Mouse (Mus musculus) heart, postnatal 36 days (tissue): ENCODE measurements around the gene Hip1r. TPM values are rescaled to one million over a fixed set of nuclear protein-coding genes. Genes with fewer than 3 reads are reported as not detected.

Source experiments
- DNase-seq, 2 experiments: peaks; one replicate each; pipeline ENCODE4 v3.0.0; 2021 to 2022
- intact Hi-C: fragments of 180-260 bp; cut with DNase I; formaldehyde crosslinking; loops from one replicate; pipeline ENCODE4 v1.15.1; 2025
- total RNA-seq, 2 experiments: library from RNA; stranded (reverse); gene quantifications; 2 replicates each; pipeline ENCODE4 v1.2.3; 2021

Gene Hip1r
- total RNA-seq, 2 experiments from 2014 or later, result 8.6 to 17.0 TPM

DNA sequence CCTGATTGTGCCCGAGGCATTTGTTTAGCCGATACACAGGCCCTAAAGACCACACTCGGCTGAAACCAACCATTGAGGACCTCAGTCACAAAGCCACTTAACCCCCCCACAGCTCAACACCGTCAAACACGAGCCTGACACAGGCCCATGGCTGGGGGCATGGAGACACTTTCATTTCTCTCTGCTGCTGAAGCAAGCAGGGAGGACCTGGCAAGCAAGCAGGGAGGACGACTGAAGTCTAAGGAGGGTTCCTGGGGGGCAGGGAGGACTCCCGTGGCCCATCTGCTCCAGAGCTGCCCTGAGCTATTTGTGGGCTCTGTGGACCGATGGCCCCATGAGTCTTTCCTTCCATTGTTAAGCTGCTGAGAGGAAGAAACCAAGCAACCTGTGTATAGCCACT is 38.5 kb downstream of the Hip1r start:
- intact Hi-C loops, result no loop called here
- no peak for DNase-seq

DNA sequence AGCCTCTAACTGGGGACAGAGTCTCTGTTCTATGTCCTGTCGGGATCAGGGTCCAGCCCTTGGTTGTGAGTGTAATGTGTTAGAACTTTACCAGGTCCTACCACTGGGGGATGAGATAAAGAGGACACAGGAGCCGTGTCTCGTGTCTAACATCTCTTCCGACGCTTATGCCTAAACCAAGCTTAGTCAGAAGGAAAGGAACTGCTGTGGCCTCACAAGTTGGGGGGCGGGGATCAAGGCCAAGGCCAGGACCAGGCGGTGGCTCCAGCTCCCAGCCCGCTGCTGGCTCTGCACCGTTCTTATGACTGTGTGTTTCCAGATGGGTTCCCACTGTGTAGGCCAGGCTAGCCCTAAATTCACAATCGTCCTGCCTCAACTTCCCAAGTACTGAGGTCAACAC is 39.5 kb downstream of the Hip1r start:
- DNase-seq, result no peak
- intact Hi-C loops, result no loop called here

GRCm38 (mm10) chr5:124013747-124014146 is 40.3 kb downstream of the Hip1r start:
- intact Hi-C loops, result no loop called here

GRCm38 (mm10) chr5:124014180-124014579 is 40.8 kb downstream of the Hip1r start:
- DNase-seq, result no peak
- intact Hi-C loops, result no loop called here

More at GRCm38 (mm10) chr5:124013747-124014146, 40.3 kb downstream of the Hip1r start:
- DNase-seq, result no peak

GRCm38 (mm10) chr5:124014791-124015251 is 41.4 kb downstream of the Hip1r start:
- intact Hi-C loops, result no loop called here
- no peak for DNase-seq

GRCm38 (mm10) chr5:124015727-124016126 is 42.3 kb downstream of the Hip1r start:
- DNase-seq, result no peak
- intact Hi-C loops, result loop anchor here (2.0 kb wide), 1 partner anchor 15 kb away; no protein-coding TSS in a partner anchor

- no peak for DNase-seq
- intact Hi-C loops, result loop anchor here (2.0 kb wide), 1 partner anchor 14 kb away; no protein-coding TSS in a partner anchor
Measured at GRCm38 (mm10) chr5:124016291-124016821, 42.9 kb downstream of the Hip1r start.

GRCm38 (mm10) chr5:124017941-124018340 is 44.5 kb downstream of the Hip1r start:
- intact Hi-C loops, result loop anchor here (2.0 kb wide), 1 partner anchor 13 kb away; no protein-coding TSS in a partner anchor
- DNase-seq, result no peak

DNA sequence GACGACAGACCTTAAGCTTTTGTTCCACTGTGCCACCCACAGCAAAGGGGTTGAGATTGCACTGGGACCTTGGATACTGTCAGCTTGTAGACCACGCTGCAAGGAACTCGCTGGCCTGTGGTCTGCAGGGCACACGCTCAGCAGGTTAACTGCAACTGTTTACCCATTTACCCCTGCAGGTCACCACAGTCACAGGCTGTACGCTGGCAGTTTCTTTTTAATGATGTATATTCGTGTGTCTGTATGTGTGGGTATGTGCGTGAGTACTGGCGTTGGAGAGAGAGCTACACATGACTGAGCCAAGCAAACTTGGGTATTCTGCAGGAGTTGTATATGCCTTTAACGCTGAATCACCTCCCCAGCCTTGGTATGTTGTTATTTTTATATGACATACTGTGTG is 45.2 kb downstream of the Hip1r start:
- intact Hi-C loops, result no loop called here
- no peak for DNase-seq

DNA sequence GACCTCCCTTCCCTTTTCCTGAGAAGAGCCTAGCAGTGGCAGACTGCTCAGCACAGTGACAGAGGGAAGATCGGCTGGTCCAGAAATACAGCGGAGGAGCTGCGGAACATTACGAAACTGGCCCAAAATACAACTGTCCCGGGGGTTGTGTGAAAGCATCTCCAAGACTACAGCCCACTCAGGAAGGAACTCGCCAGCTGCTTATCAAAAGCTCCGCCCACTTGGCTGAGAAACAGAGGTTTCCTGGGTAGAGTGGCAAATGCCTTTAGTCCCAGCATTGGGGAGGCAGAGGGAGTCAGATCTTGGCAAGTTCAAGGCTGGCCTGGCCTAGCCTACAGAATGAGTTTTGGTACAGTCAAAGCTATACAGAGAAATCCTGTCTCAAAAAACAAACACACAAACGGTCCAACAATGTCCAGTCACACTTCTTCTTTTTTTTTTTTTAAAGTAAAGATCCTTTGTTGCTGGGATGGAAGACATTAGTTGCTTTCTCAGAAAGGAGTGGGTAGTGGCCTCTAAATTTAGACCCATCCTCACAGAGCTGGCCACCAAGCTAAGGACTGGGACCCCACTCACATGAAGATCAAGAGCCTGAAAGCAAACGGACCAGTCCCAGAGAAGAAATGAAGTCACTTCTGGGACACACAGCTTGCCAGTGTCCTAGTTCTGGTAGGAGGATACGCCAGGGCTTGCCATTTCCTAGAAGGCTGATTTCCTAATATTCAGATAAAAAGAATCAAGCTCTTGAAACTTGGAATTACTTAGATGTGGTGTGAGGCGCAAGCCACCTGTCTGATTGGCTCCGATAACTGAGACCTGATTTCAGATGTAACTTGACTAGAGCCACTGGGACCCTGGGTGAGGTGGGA is 46.2 kb downstream of the Hip1r start:
- DNase-seq, result peak; percentile 73 to 76
- intact Hi-C loops, result no loop called here

DNA sequence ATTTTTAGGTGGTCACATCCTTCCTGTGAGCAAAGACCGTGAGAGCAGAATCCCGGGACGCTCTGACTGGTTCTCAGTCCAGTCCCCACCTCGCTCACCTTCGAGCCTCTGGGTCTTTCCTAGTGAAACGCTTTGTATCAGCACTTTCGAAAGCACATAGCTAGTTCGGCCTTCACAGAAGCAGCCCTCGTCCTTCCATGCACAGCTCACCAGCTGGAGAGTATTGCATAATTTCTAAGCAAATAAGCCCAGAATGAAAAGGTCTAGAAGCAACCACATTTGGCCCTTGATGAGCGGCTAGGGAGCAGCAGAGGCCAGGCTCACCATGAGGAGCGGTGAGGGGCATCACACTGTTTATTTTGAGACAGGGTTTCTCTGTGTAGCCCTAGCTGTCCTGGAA is 47.7 kb downstream of the Hip1r start:
- intact Hi-C loops, result no loop called here
- no peak for DNase-seq

DNA sequence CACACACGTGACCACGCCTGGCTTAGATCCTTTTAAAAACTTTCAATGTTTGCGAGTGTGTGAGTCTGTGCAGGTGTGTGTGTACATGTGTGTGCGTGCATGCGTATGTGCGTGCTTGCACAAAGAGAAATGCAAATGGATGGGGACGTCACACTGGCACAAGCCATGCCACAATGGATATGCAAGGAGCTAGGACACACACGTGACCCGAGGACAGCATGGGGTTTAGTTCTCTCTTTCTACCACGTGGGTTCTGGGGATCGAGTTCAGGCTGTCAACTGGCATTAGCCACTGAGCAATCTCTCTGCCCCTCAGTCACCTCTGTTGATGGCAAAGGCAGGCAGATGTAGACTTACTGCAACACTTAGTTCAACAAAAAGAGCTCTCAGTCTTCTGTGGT is 48.3 kb downstream of the Hip1r start:
- DNase-seq, result no peak
- intact Hi-C loops, result no loop called here

- intact Hi-C loops, result no loop called here
- DNase-seq, result no peak
Measured at GRCm38 (mm10) chr5:124022365-124022764, 48.9 kb downstream of the Hip1r start.

- intact Hi-C loops, result no loop called here
- DNase-seq, result no peak
Measured at GRCm38 (mm10) chr5:124024677-124025076, 51.2 kb downstream of the Hip1r start.

GRCm38 (mm10) chr5:124025146-124025545 is 51.7 kb downstream of the Hip1r start:
- no peak for DNase-seq
- intact Hi-C loops, result no loop called here

DNA sequence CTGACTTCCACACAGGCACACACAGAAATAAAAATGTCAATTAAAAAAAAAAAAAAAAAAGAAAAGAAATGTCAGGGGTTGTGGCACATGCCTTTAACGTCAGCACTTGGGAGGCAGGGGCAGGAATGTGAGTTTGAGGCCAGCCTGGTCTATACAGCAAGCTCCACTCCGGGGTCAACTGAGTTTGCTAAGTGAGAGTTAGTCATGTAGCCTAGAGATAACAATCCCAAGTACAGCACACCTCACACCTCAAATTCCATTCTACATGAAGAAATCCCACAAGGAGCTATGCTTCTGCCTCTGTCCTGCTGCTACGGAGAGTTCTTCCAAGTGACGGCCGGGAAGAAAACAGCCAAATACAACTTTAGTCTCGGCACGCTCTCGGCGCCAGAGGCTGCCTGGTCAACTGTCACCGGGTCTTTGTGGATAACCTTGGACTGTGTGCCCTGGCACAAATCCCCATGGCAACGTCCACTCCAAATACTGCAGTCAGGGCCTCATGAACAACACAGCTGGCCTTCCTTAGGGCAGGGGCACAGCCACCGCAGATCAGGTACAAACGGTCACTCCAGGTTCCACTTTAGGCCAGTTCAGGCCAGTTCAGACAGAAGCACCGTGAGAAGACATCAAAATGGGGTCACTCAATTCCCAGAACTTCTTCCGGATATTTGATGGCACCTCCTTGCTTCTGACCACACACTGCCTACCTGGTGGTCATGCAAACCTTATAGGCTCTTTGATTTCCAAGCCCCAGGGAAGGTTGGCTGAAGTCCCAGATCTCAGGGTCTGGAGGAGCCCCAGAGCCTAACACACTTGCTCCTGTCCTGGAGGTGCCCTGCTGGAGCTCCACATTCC is 52.4 kb downstream of the Hip1r start:
- intact Hi-C loops, result no loop called here
- no peak for DNase-seq

DNA sequence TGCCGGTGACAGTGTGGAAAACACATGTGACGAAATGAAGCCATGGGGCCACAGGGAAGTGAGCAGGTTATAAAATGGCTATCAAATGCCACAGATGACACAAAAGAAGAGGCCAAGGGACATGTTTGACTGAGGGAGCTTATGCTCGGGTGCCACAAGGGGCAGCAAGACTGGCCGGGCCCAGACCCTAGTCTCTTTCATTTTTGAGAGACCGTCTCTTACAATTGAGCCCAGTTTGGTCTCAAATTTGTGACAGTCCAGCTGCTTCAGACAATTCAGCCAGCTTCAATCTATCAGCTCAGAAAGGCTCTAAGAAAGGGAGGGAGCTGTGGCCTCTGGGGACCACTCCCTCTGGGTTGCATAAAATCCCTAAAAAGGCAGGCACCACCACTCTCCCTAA is 53.1 kb downstream of the Hip1r start:
- DNase-seq, result no peak
- intact Hi-C loops, result no loop called here

GRCm38 (mm10) chr5:124027702-124028470 is 54.5 kb downstream of the Hip1r start:
- intact Hi-C loops, result no loop called here
- no peak for DNase-seq

- no peak for DNase-seq
- intact Hi-C loops, result no loop called here
Measured at GRCm38 (mm10) chr5:124028680-124029079, 55.3 kb downstream of the Hip1r start.
